8 mouse cellular contexts compared by ENCODE assay signal in the genomic region with DNA sequence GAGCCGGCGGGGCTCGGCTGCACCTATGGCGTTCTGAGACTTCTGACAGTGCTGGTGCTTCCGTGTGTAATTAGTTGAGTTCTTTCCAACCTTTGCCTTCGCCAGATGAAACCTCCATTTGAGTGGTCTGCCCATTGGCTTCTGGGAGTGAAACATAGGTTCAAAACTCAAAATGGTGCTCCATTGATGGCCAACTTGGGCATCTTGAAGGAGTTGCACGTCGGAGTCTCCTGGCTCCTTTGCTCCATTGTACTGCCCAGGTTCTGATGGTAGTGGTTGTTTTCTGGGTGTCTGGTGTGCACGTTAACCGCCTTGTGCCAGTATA. TPM values are rescaled to one million over a fixed set of nuclear protein-coding genes. Genes with fewer than 3 reads are reported as not detected.
A peak's percentile ranks its signal among the peaks of the same experiment; 100 is the strongest.
DNase-seq lines count a peak whose midpoint lies in the region; ATAC-seq and TF ChIP-seq lines count a peak whose summit lies in the region.

No protein-coding gene starts in this region.

- no peak overlapping the region for H3K27ac ChIP-seq in lung, embryonic 15.5 days
- H3K27ac ChIP-seq in embryonic facial prominence, embryonic 15.5 days (replicated peaks): peak overlapping the region; percentile 96; the same call in 1 of the 2 replicates
- no peak overlapping the region for H3K27ac ChIP-seq in intestine, postnatal 0 days (ENCODE audit: low read depth, low read length)
- peak overlapping the region; percentile 97 for H3K27ac ChIP-seq in neural tube, embryonic 14.5 days (ENCODE audit: low read depth, low read length)

- peak overlapping the region; percentile 87 for H3K4me2 ChIP-seq in lung, embryonic 15.5 days
- peak overlapping the region; percentile 71 for H3K4me2 ChIP-seq in embryonic facial prominence, embryonic 15.5 days (replicated peaks)
- H3K4me2 ChIP-seq in intestine, postnatal 0 days (replicated peaks; ENCODE audit: low read depth): peak overlapping the region; percentile 84
- peak overlapping the region; percentile 90 for H3K4me2 ChIP-seq in neural tube, embryonic 14.5 days (ENCODE audit: low read depth, low read length)

- peaks cover 34% of the 10 kb centered on the region for H3K4me1 ChIP-seq in lung, embryonic 15.5 days
- peaks cover 38% of the 10 kb centered on the region for H3K4me1 ChIP-seq in embryonic facial prominence, embryonic 15.5 days
- 0 out of 2 replicates have a peak, but pooled peaks cover 7% of the 10 kb centered on the region for H3K4me1 ChIP-seq in intestine, postnatal 0 days (replicated peaks; ENCODE audit: control insufficient read depth, insufficient read depth, low read length)
- peaks cover 34% of the 10 kb centered on the region for H3K4me1 ChIP-seq in neural tube, embryonic 14.5 days (ENCODE audit: control insufficient read depth, insufficient read depth, low read length)

- peak overlapping the region; percentile 80 for H3K4me3 ChIP-seq in lung, embryonic 15.5 days
- H3K4me3 ChIP-seq in embryonic facial prominence, embryonic 15.5 days (replicated peaks): peak overlapping the region; percentile 84
- H3K4me3 ChIP-seq in intestine, postnatal 0 days (ENCODE audit: low read depth, low read length): peak overlapping the region; percentile 92
- peak overlapping the region; percentile 81 for H3K4me3 ChIP-seq in neural tube, embryonic 14.5 days (ENCODE audit: low read depth, low read length)

- H3K9ac ChIP-seq in lung, embryonic 15.5 days: peak overlapping the region; percentile 96
- peak overlapping the region; percentile 88 for H3K9ac ChIP-seq in embryonic facial prominence, embryonic 15.5 days
- peak overlapping the region; percentile 97; the same call in 1 of the 2 replicates for H3K9ac ChIP-seq in intestine, postnatal 0 days (ENCODE audit: low read depth, low read length)
- H3K9ac ChIP-seq in neural tube, embryonic 14.5 days (replicated peaks; ENCODE audit: low read depth, low read length): peak overlapping the region; percentile 99

- no peak for TF ChIP-seq CTCF in intestine, postnatal 0 days (IDR thresholded peaks at IDR 0.05; ENCODE audit: low read depth)

- no peak for ATAC-seq in lung, embryonic 15.5 days (ENCODE audit: borderline replicate concordance, extremely low read depth, low FRiP score, low TSS enrichment)
- ATAC-seq in embryonic facial prominence, embryonic 15.5 days (ENCODE audit: insufficient number of reproducible peaks, low FRiP score, low TSS enrichment, low read depth): no peak
- no peak for ATAC-seq in intestine, postnatal 0 days
- ATAC-seq in neural tube, embryonic 14.5 days (ENCODE audit: low read depth): no peak

- WGBS in lung, embryonic 15.5 days: 6% methylated on average over 10 of the region's 10 CpGs
- WGBS in embryonic facial prominence, embryonic 15.5 days: 9% methylated on average over 10 of the region's 10 CpGs
- WGBS in intestine, postnatal 0 days: 12% methylated on average over 10 of the region's 10 CpGs
- 5% methylated on average over 10 of the region's 10 CpGs for WGBS in neural tube, embryonic 14.5 days

- no peaks in the 10 kb centered on the region for H3K9me3 ChIP-seq in lung, embryonic 15.5 days
- no peaks in the 10 kb centered on the region for H3K9me3 ChIP-seq in embryonic facial prominence, embryonic 15.5 days (replicated peaks)
- H3K9me3 ChIP-seq in intestine, postnatal 0 days (ENCODE audit: control insufficient read depth): no peaks in the 10 kb centered on the region
- no peaks in the 10 kb centered on the region for H3K9me3 ChIP-seq in neural tube, embryonic 14.5 days (ENCODE audit: control insufficient read depth, low read length)

- no peak for DNase-seq in lung, postnatal 36 days
- no peak for DNase-seq in gastrocnemius, postnatal 4 days (ENCODE audit: low spot score in 2 of 2)
- DNase-seq in right cerebral cortex, postnatal 36 days (ENCODE audit: low spot score in 2 of 2): no peak
- no peak for DNase-seq in layer of hippocampus, adult 11-12 months (ENCODE audit: low spot score)

- H3K27me3 ChIP-seq in lung, embryonic 15.5 days: peaks cover 11% of the 10 kb centered on the region
- H3K27me3 ChIP-seq in embryonic facial prominence, embryonic 15.5 days: peaks cover 2% of the 10 kb centered on the region; the same call in 1 of the 2 replicates
- peaks cover 4% of the 10 kb centered on the region; the same call in 1 of the 2 replicates for H3K27me3 ChIP-seq in intestine, postnatal 0 days (replicated peaks; ENCODE audit: control insufficient read depth, insufficient read depth, low read length)
- H3K27me3 ChIP-seq in neural tube, embryonic 14.5 days (ENCODE audit: control insufficient read depth, insufficient read depth, low read length): no peaks in the 10 kb centered on the region; the same call in 1 of the 2 replicates

- no peaks in the 10 kb centered on the region for H3K36me3 ChIP-seq in lung, embryonic 15.5 days
- no peaks in the 10 kb centered on the region for H3K36me3 ChIP-seq in embryonic facial prominence, embryonic 15.5 days
- H3K36me3 ChIP-seq in intestine, postnatal 0 days (ENCODE audit: control insufficient read depth, insufficient read depth): no peaks in the 10 kb centered on the region
- no peaks in the 10 kb centered on the region for H3K36me3 ChIP-seq in neural tube, embryonic 14.5 days (ENCODE audit: control insufficient read depth, insufficient read depth, low read length)

RNA-seq across cellular contexts. Expression of a gene that starts 1.9 kb away (rescaled TPM):
- 9.0 and 10.7 TPM in 2 replicates for polyA plus RNA-seq in lung, embryonic 15.5 days (2015; fragmentation: Nextera tagmentation; extraction: Ambion mirVana)
- polyA plus RNA-seq in embryonic facial prominence, embryonic 15.5 days (2015; fragmentation: Nextera tagmentation; extraction: Ambion mirVana): 17.1 and 17.3 TPM in 2 replicates
- 6.1 and 6.9 TPM in 2 replicates for polyA plus RNA-seq in intestine, postnatal 0 days (2015; fragmentation: Nextera tagmentation; extraction: Ambion mirVana)
- 30.6 and 32.5 TPM in 2 replicates for polyA plus RNA-seq in neural tube, embryonic 14.5 days (2014; fragmentation: Nextera tagmentation; extraction: Ambion mirVana)
- total RNA-seq in gastrocnemius, postnatal 4 days (2021): 10 to 100 TPM; 33.0 to 34.2 TPM

Comparison
In these comparisons a context has a peak if more than half of its experiments do, and no peak if none do; other contexts are left out.
1. H3K27ac ChIP-seq: peak in embryonic facial prominence, embryonic 15.5 days (single experiment) and neural tube, embryonic 14.5 days (single experiment); none in lung, embryonic 15.5 days (single experiment) and intestine, postnatal 0 days (single experiment).
2. Peak in every context shown above with its lines, with median percentiles within 50 percentile points of each other: H3K4me2 ChIP-seq, H3K4me3 ChIP-seq and H3K9ac ChIP-seq.